Mouse (Mus musculus) limb, embryonic 15.5 days (tissue): ENCODE measurements at regions not wholly inside any gene's neighbourhood (a gene's known extent, or its start where the extent isn't known, plus 50 kb on each side); places are given as distances from the start of the nearest gene placed in this dataset.
A peak's percentile ranks its signal among the peaks of the same experiment; 100 is the strongest.

ENCODE experiments used
- ATAC-seq: fragments of 200-750 bp; cut with Nextera tagmentation; 2 replicates; pipeline ENCODE4 v1.8.0; 2017; ENCODE audit warnings: low read depth, moderate TSS enrichment; ENCODE audit not compliant: insufficient number of reproducible peaks, low FRiP score, low TSS enrichment
- H3K27ac ChIP-seq: fragments of 300-500 bp; sonication (generic); 2 replicates; pipeline ENCODE4 v1.5.1; 2015; ENCODE audit warnings: moderate library complexity, mild to moderate bottlenecking, inconsistent platforms
- H3K27me3 ChIP-seq: fragments of 300-500 bp; sonication (generic); 2 replicates; pipeline ENCODE4 v1.6.1; 2015; ENCODE audit warnings: inconsistent platforms
- H3K36me3 ChIP-seq: fragments of 300-500 bp; sonication (generic); 2 replicates; pipeline ENCODE4 v1.6.1; 2015; ENCODE audit warnings: inconsistent platforms
- H3K4me1 ChIP-seq: fragments of 300-500 bp; sonication (generic); 2 replicates; pipeline ENCODE4 v1.6.1; 2015; ENCODE audit warnings: inconsistent platforms
- H3K4me2 ChIP-seq: fragments of 300-500 bp; sonication (generic); 2 replicates; pipeline ENCODE4 v1.6.1; 2015; ENCODE audit warnings: mild to moderate bottlenecking, inconsistent platforms
- H3K4me3 ChIP-seq: fragments of 300-500 bp; sonication (generic); 2 replicates; pipeline ENCODE4 v1.5.1; 2015; ENCODE audit warnings: mild to moderate bottlenecking, inconsistent platforms
- H3K9ac ChIP-seq: fragments of 300-500 bp; sonication (generic); 2 replicates; pipeline ENCODE4 v1.6.1; 2015; ENCODE audit warnings: inconsistent platforms
- H3K9me3 ChIP-seq: fragments of 300-500 bp; sonication (generic); 2 replicates; pipeline ENCODE4 v1.6.1; 2016; ENCODE audit warnings: inconsistent platforms
- WGBS: fragments of 180-500 bp; shearing (Covaris S2); methylation state at CpG from one replicate; pipeline ENCODE4 v1.1.7; 2015; 5-methylcytosine and 5-hydroxymethylcytosine counted together

- 82% methylated on average over 8 of the region's 8 CpGs for WGBS
- no peaks in the 10 kb centered on the region for H3K27me3 ChIP-seq
- no peak for ATAC-seq
Measured at GRCm38 (mm10) chr10:91734691-91735090, 553.6 kb upstream of the Tmpo start.

GRCm38 (mm10) chr10:91732007-91732589 is 551.0 kb upstream of the Tmpo start:
- no peak overlapping the region for H3K27ac ChIP-seq
- no peak for ATAC-seq
- no peak overlapping the region for H3K9ac ChIP-seq
- no peaks in the 10 kb centered on the region for H3K9me3 ChIP-seq
- H3K4me3 ChIP-seq: no peak overlapping the region
- no peaks in the 10 kb centered on the region for H3K27me3 ChIP-seq
- no peaks in the 10 kb centered on the region for H3K36me3 ChIP-seq
- no peaks in the 10 kb centered on the region; the same call in 1 of the 2 replicates for H3K4me1 ChIP-seq
- WGBS: 54% methylated on average over 9 of the region's 9 CpGs
- H3K4me2 ChIP-seq: no peak overlapping the region

More at GRCm38 (mm10) chr10:91734691-91735090, 553.6 kb upstream of the Tmpo start:
- no peaks in the 10 kb centered on the region for H3K9me3 ChIP-seq
- H3K4me3 ChIP-seq: no peak overlapping the region
- H3K9ac ChIP-seq: no peak overlapping the region
- H3K36me3 ChIP-seq: no peaks in the 10 kb centered on the region
- H3K4me1 ChIP-seq: no peaks in the 10 kb centered on the region; the same call in 1 of the 2 replicates
- H3K27ac ChIP-seq: no peak overlapping the region
- H3K4me2 ChIP-seq: no peak overlapping the region

- Histone ChIP-seq H3K9me3 (no peaks in the 10 kb centered on the region), H3K4me1 (no peaks in the 10 kb centered on the region; the same call in 1 of the 2 replicates), H3K36me3 (no peaks in the 10 kb centered on the region), H3K27ac (no peak overlapping the region), H3K4me3 (no peak overlapping the region), H3K27me3 (no peaks in the 10 kb centered on the region), H3K4me2 (no peak overlapping the region), H3K9ac (no peak overlapping the region)
- WGBS: 82% methylated on average over 6 of the region's 6 CpGs
- ATAC-seq: no peak
Measured at GRCm38 (mm10) chr10:91730062-91730461, 548.9 kb upstream of the Tmpo start.

- H3K27me3 ChIP-seq: no peaks in the 10 kb centered on the region
- 62% methylated on average over 9 of the region's 9 CpGs for WGBS
- H3K4me2 ChIP-seq: no peak overlapping the region
- peak; percentile 48; the same call in 1 of the 2 replicates for ATAC-seq
- no peaks in the 10 kb centered on the region for H3K36me3 ChIP-seq
- no peak overlapping the region for H3K4me3 ChIP-seq
- H3K4me1 ChIP-seq: 0 out of 2 replicates have a peak, but pooled peaks cover 3% of the 10 kb centered on the region
- no peak overlapping the region for H3K9ac ChIP-seq
- H3K9me3 ChIP-seq: no peaks in the 10 kb centered on the region
- peak overlapping the region; percentile 38 for H3K27ac ChIP-seq
Measured at GRCm38 (mm10) chr10:91719561-91720371, 538.7 kb upstream of the Tmpo start.

GRCm38 (mm10) chr10:91716604-91717003 is 535.5 kb upstream of the Tmpo start:
- Histone ChIP-seq H3K9me3 (no peaks in the 10 kb centered on the region), H3K9ac (no peak overlapping the region), H3K4me1 (0 out of 2 replicates have a peak, but pooled peaks cover 3% of the 10 kb centered on the region), H3K27ac (no peak overlapping the region), H3K36me3 (no peaks in the 10 kb centered on the region), H3K4me3 (no peak overlapping the region), H3K4me2 (no peak overlapping the region), H3K27me3 (no peaks in the 10 kb centered on the region)
- ATAC-seq: no peak
- 88% methylated on average over 7 of the region's 7 CpGs for WGBS

- no peaks in the 10 kb centered on the region for H3K9me3 ChIP-seq
- H3K9ac ChIP-seq: no peak overlapping the region
- H3K4me1 ChIP-seq: no peaks in the 10 kb centered on the region
- no peak overlapping the region for H3K27ac ChIP-seq
- WGBS: 80% methylated on average over 3 of the region's 3 CpGs
- H3K36me3 ChIP-seq: no peaks in the 10 kb centered on the region
- no peaks in the 10 kb centered on the region for H3K27me3 ChIP-seq
- H3K4me3 ChIP-seq: no peak overlapping the region
- H3K4me2 ChIP-seq: no peak overlapping the region
- ATAC-seq: no peak
Measured at GRCm38 (mm10) chr10:91714648-91715047, 533.5 kb upstream of the Tmpo start.

- no peaks in the 10 kb centered on the region for H3K9me3 ChIP-seq
- no peaks in the 10 kb centered on the region for H3K4me1 ChIP-seq
- no peak overlapping the region for H3K27ac ChIP-seq
- 46% methylated on average over 7 of the region's 7 CpGs for WGBS
- no peaks in the 10 kb centered on the region for H3K27me3 ChIP-seq
- no peak overlapping the region for H3K9ac ChIP-seq
- ATAC-seq: no peak
- no peak overlapping the region for H3K4me2 ChIP-seq
- no peaks in the 10 kb centered on the region for H3K36me3 ChIP-seq
- H3K4me3 ChIP-seq: no peak overlapping the region
Measured at GRCm38 (mm10) chr10:91713529-91713928, 532.4 kb upstream of the Tmpo start.

- Histone ChIP-seq H3K9ac (no peak overlapping the region), H3K4me1 (no peaks in the 10 kb centered on the region), H3K4me2 (no peak overlapping the region), H3K27ac (no peak overlapping the region), H3K27me3 (no peaks in the 10 kb centered on the region), H3K36me3 (no peaks in the 10 kb centered on the region), H3K9me3 (no peaks in the 10 kb centered on the region), H3K4me3 (no peak overlapping the region)
- WGBS: 49% methylated on average over 3 of the region's 3 CpGs
- ATAC-seq: no peak
Measured at GRCm38 (mm10) chr10:91706816-91707215, 525.7 kb upstream of the Tmpo start.

GRCm38 (mm10) chr10:91704751-91705150 is 523.6 kb upstream of the Tmpo start:
- Histone ChIP-seq H3K4me2 (no peak overlapping the region), H3K27ac (no peak overlapping the region), H3K4me3 (no peak overlapping the region), H3K9ac (no peak overlapping the region), H3K36me3 (no peaks in the 10 kb centered on the region), H3K4me1 (no peaks in the 10 kb centered on the region), H3K9me3 (no peaks in the 10 kb centered on the region), H3K27me3 (no peaks in the 10 kb centered on the region)
- 61% methylated on average over 3 of the region's 3 CpGs for WGBS
- ATAC-seq: no peak

- ATAC-seq: no peak
- Histone ChIP-seq H3K4me3 (no peak overlapping the region), H3K9me3 (no peaks in the 10 kb centered on the region), H3K36me3 (no peaks in the 10 kb centered on the region), H3K27ac (no peak overlapping the region), H3K27me3 (no peaks in the 10 kb centered on the region), H3K4me2 (no peak overlapping the region), H3K4me1 (no peaks in the 10 kb centered on the region), H3K9ac (no peak overlapping the region)
- WGBS: 81% methylated on average over 3 of the region's 3 CpGs
Measured at GRCm38 (mm10) chr10:91701822-91702221, 520.7 kb upstream of the Tmpo start.

- Histone ChIP-seq H3K36me3 (no peaks in the 10 kb centered on the region), H3K9me3 (no peaks in the 10 kb centered on the region), H3K27ac (no peak overlapping the region), H3K9ac (no peak overlapping the region), H3K4me2 (no peak overlapping the region), H3K4me1 (0 out of 2 replicates have a peak, but pooled peaks cover 5% of the 10 kb centered on the region), H3K27me3 (no peaks in the 10 kb centered on the region), H3K4me3 (no peak overlapping the region)
- ATAC-seq: no peak
- 60% methylated on average over 8 of the region's 8 CpGs for WGBS
Measured at GRCm38 (mm10) chr10:91686082-91686618, 505.0 kb upstream of the Tmpo start.
